Mouse (Mus musculus) yolk sac, embryonic 10.5 days (tissue): ENCODE measurements around the gene Itpkc.

ENCODE experiments used
- DNase-seq: peaks from one replicate; pipeline ENCODE4 v3.0.0-alpha.2; 2017; ENCODE audit warnings: low spot score

Itpkc gene

GRCm38 (mm10) chr7:27192434-27192833, 36.0 kb downstream of the Itpkc start:
- no peak for DNase-seq

GRCm38 (mm10) chr7:27189271-27189931, 39.1 kb downstream of the Itpkc start:
- DNase-seq: no peak

GRCm38 (mm10) chr7:27185986-27186385, 42.5 kb downstream of the Itpkc start:
- no peak for DNase-seq

- DNase-seq: peak; percentile 37
Measured at GRCm38 (mm10) chr7:27184964-27185363, 43.5 kb downstream of the Itpkc start.

- DNase-seq: no peak
Measured at GRCm38 (mm10) chr7:27182498-27182897, 46.0 kb downstream of the Itpkc start.

- no peak for DNase-seq
Measured at GRCm38 (mm10) chr7:27180837-27181695, 47.4 kb downstream of the Itpkc start, which contains the start of the genes Gm21983 and Mia. TSS of gene Gm21983 (minus strand) at chr7:27181086. TSS of gene Mia (minus strand) at chr7:27181157.

GRCm38 (mm10) chr7:27180036-27180435, 48.4 kb downstream of the Itpkc start:
- no peak for DNase-seq

GRCm38 (mm10) chr7:27179217-27179918, 49.1 kb downstream of the Itpkc start:
- no peak for DNase-seq

- DNase-seq: peak; percentile 100
Measured at GRCm38 (mm10) chr7:27178324-27179216, 49.9 kb downstream of the Itpkc start, which contains the start of gene Rab4b. TSS of gene Rab4b (minus strand) at chr7:27178896.

- no peak for DNase-seq
Measured at GRCm38 (mm10) chr7:27177942-27178323, 50.5 kb downstream of the Itpkc start.

- DNase-seq: no peak
Measured at GRCm38 (mm10) chr7:27174896-27175295, 53.6 kb downstream of the Itpkc start.

GRCm38 (mm10) chr7:27174496-27174895, 54.0 kb downstream of the Itpkc start:
- no peak for DNase-seq

GRCm38 (mm10) chr7:27170981-27171380, 57.5 kb downstream of the Itpkc start:
- DNase-seq: no peak

GRCm38 (mm10) chr7:27168371-27168770, 60.1 kb downstream of the Itpkc start:
- peak; percentile 68 for DNase-seq

GRCm38 (mm10) chr7:27167475-27168094, 60.9 kb downstream of the Itpkc start:
- no peak for DNase-seq

- DNase-seq: peak; percentile 96
Measured at GRCm38 (mm10) chr7:27166614-27167474, 61.6 kb downstream of the Itpkc start, which contains the start of gene Egln2. TSS of gene Egln2 (minus strand) at chr7:27166802.

- peak; percentile 92 for DNase-seq
Measured at GRCm38 (mm10) chr7:27166229-27166613, 62.2 kb downstream of the Itpkc start.

GRCm38 (mm10) chr7:27165696-27166095, 62.8 kb downstream of the Itpkc start:
- DNase-seq: no peak

- DNase-seq: no peak
Measured at GRCm38 (mm10) chr7:27165007-27165655, 63.3 kb downstream of the Itpkc start.
